Mouse (Mus musculus): ENCODE results near the gene Miga1. TPM values are rescaled to one million over a fixed set of nuclear protein-coding genes. Genes with fewer than 3 reads are reported as not detected.

Gene Miga1
- polyA plus RNA-seq, 1 experiment from 2014 or later, result 24.0 TPM

DNA sequence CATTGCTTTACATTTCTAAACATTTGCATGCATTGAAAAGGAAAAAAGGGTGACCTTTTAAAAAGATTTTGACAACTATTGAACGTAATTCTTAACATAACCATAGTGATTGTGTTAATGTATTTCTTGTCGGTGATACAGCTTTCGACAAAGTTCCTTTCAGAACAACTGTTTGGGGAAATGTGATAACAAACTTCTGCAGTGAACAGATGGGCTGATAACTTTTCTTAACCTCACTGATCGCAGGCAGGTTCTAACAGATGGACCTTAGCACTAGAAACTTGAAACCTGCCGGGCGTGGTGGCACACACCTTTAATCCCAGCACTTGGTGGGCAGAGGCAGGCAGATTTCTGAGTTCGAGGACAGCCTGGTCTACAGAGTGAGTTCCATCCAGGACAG lies 111.4 kb downstream of the Miga1 start:
- Histone ChIP-seq H3K9ac (no peak overlapping the region), H3K27ac (no peak overlapping the region), H3K4me3 (no peak overlapping the region), H3K4me1 (no peaks in the 10 kb centered on the region), H3K9me3 (replicated peaks) (no peaks in the 10 kb centered on the region), H3K27me3 (no peaks in the 10 kb centered on the region), H3K36me3 (peaks cover 73% of the 10 kb centered on the region), H3K4me2 (replicated peaks) (no peak overlapping the region)
- 97% methylated on average over 7 of the region's 7 CpGs for WGBS
- no peak for ATAC-seq (ENCODE audit: low FRiP score)

DNA sequence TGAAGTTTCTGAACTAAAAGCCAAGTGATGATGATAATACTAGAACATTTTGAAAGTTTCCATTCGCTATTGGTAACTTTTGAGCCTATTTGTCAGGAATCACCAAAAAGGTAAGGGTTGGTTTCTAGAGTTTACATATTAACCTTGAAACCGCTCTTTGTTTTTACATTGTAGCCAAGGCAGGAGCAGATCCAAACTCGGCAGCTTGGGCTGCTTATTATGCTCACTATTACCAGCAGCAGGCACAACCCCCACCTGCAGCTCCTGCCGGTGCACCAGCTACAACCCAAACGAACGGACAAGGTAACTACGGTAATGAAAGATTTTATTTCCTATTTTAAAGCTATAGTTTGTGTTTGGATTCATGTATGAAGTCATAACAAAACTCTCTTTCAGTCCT lies 114.3 kb downstream of the Miga1 start:
- WGBS, result 95% methylated on average over 7 of the region's 7 CpGs
- H3K36me3 ChIP-seq, result peaks cover 86% of the 10 kb centered on the region
- H3K4me1 ChIP-seq, result no peaks in the 10 kb centered on the region
- no peak for ATAC-seq (ENCODE audit: low FRiP score)
- H3K9ac ChIP-seq, result no peak overlapping the region
- H3K4me3 ChIP-seq, result no peak overlapping the region
- no peak overlapping the region for H3K4me2 ChIP-seq (replicated peaks)
- H3K27ac ChIP-seq, result no peak overlapping the region
- H3K9me3 ChIP-seq (replicated peaks), result no peaks in the 10 kb centered on the region
- no peaks in the 10 kb centered on the region for H3K27me3 ChIP-seq

DNA sequence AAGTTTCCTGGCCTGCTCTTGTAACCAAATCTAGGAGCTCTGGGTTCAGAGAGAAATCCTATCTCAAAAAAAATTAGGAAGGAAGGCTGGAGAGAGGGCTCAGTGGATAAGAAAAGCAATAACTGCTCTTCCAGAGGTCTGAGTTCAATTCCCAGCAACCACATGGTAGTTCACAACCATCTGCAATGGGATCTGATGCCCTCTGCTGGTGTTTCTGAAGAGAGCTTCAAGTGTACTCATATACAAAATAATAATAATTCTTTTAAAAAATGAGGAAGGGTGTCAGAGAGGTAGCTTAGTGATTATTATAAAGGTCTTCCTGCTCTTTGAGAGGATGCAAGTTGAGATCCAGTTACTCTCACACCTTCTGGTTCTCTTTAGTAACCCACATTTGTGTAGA lies 115.3 kb downstream of the Miga1 start:
- ATAC-seq (ENCODE audit: low FRiP score), result no peak
- no peak overlapping the region for H3K4me3 ChIP-seq
- H3K9ac ChIP-seq, result no peak overlapping the region
- no peaks in the 10 kb centered on the region for H3K27me3 ChIP-seq
- no peak overlapping the region for H3K27ac ChIP-seq
- H3K9me3 ChIP-seq (replicated peaks), result no peaks in the 10 kb centered on the region
- peaks cover 89% of the 10 kb centered on the region for H3K36me3 ChIP-seq
- no peak overlapping the region for H3K4me2 ChIP-seq (replicated peaks)
- H3K4me1 ChIP-seq, result no peaks in the 10 kb centered on the region

Other genes with a start within 250 kb of the Miga1 start
- gene Gipc2, start 174.2 kb downstream of the Miga1 start, polyA plus RNA-seq (2016; fragmentation: Nextera tagmentation; extraction: Ambion mirVana), result 2.6 and 3.3 TPM in 2 replicates
- 32.3 and 32.9 TPM in 2 replicates for gene Dnajb4, start 130.1 kb downstream of the Miga1 start, polyA plus RNA-seq (2016; fragmentation: Nextera tagmentation; extraction: Ambion mirVana)
- gene Fubp1, start 130.0 kb downstream of the Miga1 start, polyA plus RNA-seq (2016; fragmentation: Nextera tagmentation; extraction: Ambion mirVana), result 359 and 362 TPM in 2 replicates
- gene Nexn, start 74.1 kb downstream of the Miga1 start, polyA plus RNA-seq (2016; fragmentation: Nextera tagmentation; extraction: Ambion mirVana), result 5.4 and 12.0 TPM in 2 replicates
- 78.7 and 87.7 TPM in 2 replicates for gene Usp33, start 6.1 kb upstream of the Miga1 start, polyA plus RNA-seq (2016; fragmentation: Nextera tagmentation; extraction: Ambion mirVana)
- 47.3 and 51.6 TPM in 2 replicates for gene Zzz3, start 55.1 kb upstream of the Miga1 start, polyA plus RNA-seq (2016; fragmentation: Nextera tagmentation; extraction: Ambion mirVana)

Measured in hindbrain, embryonic 12.5 days (tissue).